Comparison of ENCODE assay signal across 13 mouse cellular contexts in the genomic region with DNA sequence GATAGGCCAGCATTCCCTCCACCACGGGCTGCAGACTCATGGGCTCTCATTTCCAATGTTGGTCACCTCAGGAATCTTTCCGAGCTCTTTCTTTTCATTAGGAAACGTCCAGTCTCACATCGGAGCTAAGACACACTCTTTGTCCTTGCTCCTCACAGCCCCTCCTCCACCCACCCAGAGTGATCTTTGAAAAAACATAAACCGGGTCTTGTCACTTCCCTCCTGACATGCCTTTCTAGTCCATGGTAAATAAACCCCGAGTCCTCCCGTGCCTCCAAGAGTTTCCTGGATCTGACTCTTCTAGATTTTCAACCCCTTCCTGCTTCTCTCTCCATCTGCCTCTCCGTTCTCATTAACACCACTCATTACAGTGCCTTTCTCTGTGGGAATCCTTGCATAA.
"Had no signal": no experiment of that assay in that cellular context is flagged by ENCODE, and none has a peak within 500 bp of the region (broad histone marks: within the 10 kb centered on the region; RNA-seq: fewer than 3 reads in every experiment).

No protein-coding gene starts in this region.

- H3K4me1 ChIP-seq: midbrain, embryonic 12.5 days; stomach, embryonic 15.5 days had no signal

- H3K27me3 ChIP-seq: limb, embryonic 13.5 days; midbrain, embryonic 12.5 days; stomach, embryonic 15.5 days had no signal

- H3K36me3 ChIP-seq: limb, embryonic 13.5 days; midbrain, embryonic 12.5 days; stomach, embryonic 15.5 days had no signal

- H3K27ac ChIP-seq: kidney, postnatal 0 days; limb, embryonic 13.5 days; liver, embryonic 14.5 days; midbrain, embryonic 12.5 days; stomach, embryonic 15.5 days had no signal

- DNase-seq: kidney, adult 9 months; kidney, postnatal 36 days; layer of hippocampus, adult 9-11 months; layer of hippocampus, postnatal 36 days; lung, adult 2 months; right cerebral cortex, postnatal 14 days; thymus, adult 2 months; thymus, postnatal 25 days had no signal

- H3K4me3 ChIP-seq: limb, embryonic 13.5 days; midbrain, embryonic 12.5 days; stomach, embryonic 15.5 days had no signal

- H3K4me2 ChIP-seq: limb, embryonic 13.5 days; midbrain, embryonic 12.5 days; stomach, embryonic 15.5 days had no signal

- H3K9ac ChIP-seq: limb, embryonic 13.5 days; liver, embryonic 14.5 days; midbrain, embryonic 12.5 days; stomach, embryonic 15.5 days had no signal

- H3K9me3 ChIP-seq: limb, embryonic 13.5 days; midbrain, embryonic 12.5 days; stomach, embryonic 15.5 days had no signal
